Mouse (Mus musculus): ENCODE results near the gene Ugt1a9. TPM values are rescaled to one million over a fixed set of nuclear protein-coding genes. Genes with fewer than 3 reads are reported as not detected.

Ugt1a9 gene
- total and polyA plus RNA-seq, 3 experiments: 0.27 TPM; not detected in 2

DNA sequence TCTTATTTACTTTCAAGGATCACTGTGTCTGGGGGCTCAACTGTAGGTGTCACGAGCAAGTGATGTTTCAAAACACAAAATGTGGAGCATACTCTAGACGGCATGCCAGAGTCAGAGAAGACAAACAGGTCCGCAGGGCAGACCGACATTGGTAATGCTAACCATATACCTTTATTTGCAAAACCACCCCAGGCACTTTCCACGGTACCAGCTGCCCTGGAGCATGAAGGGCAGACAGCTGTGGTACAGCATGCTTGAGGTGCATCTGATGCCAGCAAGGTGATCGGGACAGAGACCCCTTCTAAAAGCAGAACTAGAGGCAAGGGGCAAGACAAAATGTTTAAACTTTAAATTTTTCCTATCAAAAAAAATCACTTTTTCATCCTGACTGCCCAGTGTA, 192.4 kb downstream of the Ugt1a9 start:
- ATAC-seq (ENCODE audit: extremely low read depth, insufficient number of reproducible peaks, low FRiP score, poor library complexity, severe bottlenecking): no peak
- Histone ChIP-seq H3K9me3 (replicated peaks) (no peaks in the 10 kb centered on the region), H3K27me3 (ENCODE audit: insufficient read depth, low read length) (no peaks in the 10 kb centered on the region), H3K4me3 (ENCODE audit: low read depth, low read length) (no peak overlapping the region), H3K4me1 (ENCODE audit: insufficient read depth, low read depth, low read length) (peaks cover 20% of the 10 kb centered on the region), H3K36me3 (replicated peaks) (peaks cover 90% of the 10 kb centered on the region)
- TF ChIP-seq TAL1 (conservative IDR thresholded peaks at IDR 0.05; ENCODE audit: low read depth, low read length): no peak
- no peak for TF ChIP-seq POLR2AphosphoS5 (IDR thresholded peaks at IDR 0.05; ENCODE audit: insufficient replicate concordance, low read depth, low read length)
- no peak for TF ChIP-seq GATA1 (IDR thresholded peaks at IDR 0.05; ENCODE audit: borderline replicate concordance, low read length)
- no peak for TF ChIP-seq GATA2 (IDR thresholded peaks at IDR 0.05; ENCODE audit: borderline replicate concordance, low read depth, low read length)
- no peak for TF ChIP-seq CTCF (IDR thresholded peaks at IDR 0.05; ENCODE audit: low read depth, low read length)
- no peak for DNase-seq (ENCODE audit: low spot score)

DNA sequence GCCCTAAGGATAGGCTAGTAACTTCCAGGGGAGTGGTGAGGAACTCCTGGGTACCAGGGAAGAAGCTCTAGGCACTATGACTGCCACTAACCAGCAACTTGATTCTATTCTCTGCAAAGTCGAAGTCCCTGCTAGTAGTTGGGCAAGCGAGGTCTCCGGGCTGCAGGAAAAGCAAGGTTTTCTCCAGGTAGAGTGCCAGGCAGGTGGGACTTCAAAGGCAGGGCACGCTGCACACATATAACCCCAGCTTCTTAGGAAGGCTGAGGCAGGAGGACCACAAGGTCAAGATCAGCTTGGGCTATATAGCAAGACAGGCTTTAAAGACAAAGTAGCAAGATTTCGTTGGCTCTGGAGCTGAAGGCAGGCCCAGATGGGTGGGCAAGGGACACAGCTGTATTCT, 193.2 kb downstream of the Ugt1a9 start:
- Histone ChIP-seq H3K4me3 (ENCODE audit: low read depth, low read length) (no peak overlapping the region), H3K9me3 (replicated peaks) (no peaks in the 10 kb centered on the region), H3K27me3 (ENCODE audit: insufficient read depth, low read length) (no peaks in the 10 kb centered on the region), H3K4me1 (ENCODE audit: insufficient read depth, low read depth, low read length) (peaks cover 22% of the 10 kb centered on the region), H3K36me3 (replicated peaks) (peaks cover 98% of the 10 kb centered on the region)
- TF ChIP-seq TAL1 (conservative IDR thresholded peaks at IDR 0.05; ENCODE audit: low read depth, low read length) (no peak), GATA1 (IDR thresholded peaks at IDR 0.05; ENCODE audit: borderline replicate concordance, low read length) (no peak)
- ATAC-seq (ENCODE audit: extremely low read depth, insufficient number of reproducible peaks, low FRiP score, poor library complexity, severe bottlenecking): no peak
- no peak for DNase-seq (ENCODE audit: low spot score)

DNA sequence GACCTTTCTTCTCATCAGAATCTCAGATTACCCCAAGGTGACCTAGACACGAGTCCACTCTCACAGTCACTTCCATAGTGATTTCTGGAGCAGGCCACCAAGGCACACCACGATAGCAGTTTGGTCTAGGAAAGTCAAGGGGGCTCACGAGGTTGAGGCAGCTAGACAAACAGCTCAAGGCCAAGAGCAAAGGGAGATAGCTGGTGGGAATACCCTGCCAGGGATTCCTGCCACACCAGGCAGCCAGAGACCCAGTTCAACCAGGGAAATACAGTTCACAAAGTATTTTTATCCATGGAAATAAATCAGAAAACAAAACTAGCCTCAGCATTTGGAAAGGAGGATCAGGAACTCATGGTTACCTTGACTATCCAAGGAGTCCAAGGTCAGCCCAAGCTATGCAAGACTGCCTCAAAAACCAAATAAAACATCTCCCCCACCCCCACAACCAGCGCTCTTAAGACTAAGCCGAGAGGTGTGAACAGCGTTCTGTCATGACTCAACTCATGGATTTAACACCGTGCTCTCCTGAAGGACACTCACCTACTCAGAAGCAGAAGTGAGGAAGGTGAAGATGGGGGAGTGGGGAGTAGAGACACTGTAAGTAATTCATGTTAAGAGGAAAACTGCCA, 193.8 kb downstream of the Ugt1a9 start:
- H3K36me3 ChIP-seq (replicated peaks): peaks cover 100% of the 10 kb centered on the region
- no peak overlapping the region for H3K4me3 ChIP-seq (ENCODE audit: low read depth, low read length)
- H3K27me3 ChIP-seq (ENCODE audit: insufficient read depth, low read length): no peaks in the 10 kb centered on the region
- H3K9me3 ChIP-seq (replicated peaks): no peaks in the 10 kb centered on the region
- no peak for TF ChIP-seq GATA1 (IDR thresholded peaks at IDR 0.05; ENCODE audit: borderline replicate concordance, low read length)
- TF ChIP-seq GATA2 (IDR thresholded peaks at IDR 0.05; ENCODE audit: borderline replicate concordance, low read depth, low read length): no peak
- no peak for TF ChIP-seq TAL1 (conservative IDR thresholded peaks at IDR 0.05; ENCODE audit: low read depth, low read length)
- TF ChIP-seq CTCF (IDR thresholded peaks at IDR 0.05; ENCODE audit: low read depth, low read length): no peak
- TF ChIP-seq POLR2AphosphoS5 (IDR thresholded peaks at IDR 0.05; ENCODE audit: insufficient replicate concordance, low read depth, low read length): no peak
- ATAC-seq (ENCODE audit: extremely low read depth, insufficient number of reproducible peaks, low FRiP score, poor library complexity, severe bottlenecking): no peak
- no peak for DNase-seq (ENCODE audit: low spot score)
- H3K4me1 ChIP-seq (ENCODE audit: insufficient read depth, low read depth, low read length): peaks cover 24% of the 10 kb centered on the region

DNA sequence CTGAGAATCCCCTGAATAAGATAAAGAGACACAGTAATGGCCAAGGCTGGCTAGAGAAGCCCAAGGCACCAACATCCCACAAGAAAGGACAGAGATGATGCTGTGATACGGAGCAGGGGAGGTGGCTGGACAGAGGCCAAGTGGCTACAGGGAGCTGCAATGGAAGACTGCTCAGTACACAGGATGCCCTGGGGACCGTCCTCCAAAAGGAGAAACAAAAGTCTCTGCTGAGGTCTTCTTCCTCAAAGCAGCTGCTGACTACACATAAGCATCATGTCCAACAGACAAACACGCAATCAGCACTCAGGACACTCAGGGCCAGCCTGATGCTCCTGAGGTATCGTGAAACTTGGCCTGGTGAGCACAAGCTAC, 194.3 kb downstream of the Ugt1a9 start:
- Histone ChIP-seq H3K9me3 (replicated peaks) (no peaks in the 10 kb centered on the region), H3K27me3 (ENCODE audit: insufficient read depth, low read length) (no peaks in the 10 kb centered on the region), H3K4me1 (ENCODE audit: insufficient read depth, low read depth, low read length) (peaks cover 25% of the 10 kb centered on the region), H3K4me3 (ENCODE audit: low read depth, low read length) (no peak overlapping the region), H3K36me3 (replicated peaks) (peaks cover 100% of the 10 kb centered on the region)
- ATAC-seq (ENCODE audit: extremely low read depth, insufficient number of reproducible peaks, low FRiP score, poor library complexity, severe bottlenecking): no peak
- DNase-seq (ENCODE audit: low spot score): no peak
- TF ChIP-seq GATA1 (IDR thresholded peaks at IDR 0.05; ENCODE audit: borderline replicate concordance, low read length): no peak
- TF ChIP-seq CTCF (IDR thresholded peaks at IDR 0.05; ENCODE audit: low read depth, low read length): no peak
- no peak for TF ChIP-seq TAL1 (conservative IDR thresholded peaks at IDR 0.05; ENCODE audit: low read depth, low read length)
- TF ChIP-seq POLR2AphosphoS5 (IDR thresholded peaks at IDR 0.05; ENCODE audit: insufficient replicate concordance, low read depth, low read length): no peak
- TF ChIP-seq GATA2 (IDR thresholded peaks at IDR 0.05; ENCODE audit: borderline replicate concordance, low read depth, low read length): no peak

DNA sequence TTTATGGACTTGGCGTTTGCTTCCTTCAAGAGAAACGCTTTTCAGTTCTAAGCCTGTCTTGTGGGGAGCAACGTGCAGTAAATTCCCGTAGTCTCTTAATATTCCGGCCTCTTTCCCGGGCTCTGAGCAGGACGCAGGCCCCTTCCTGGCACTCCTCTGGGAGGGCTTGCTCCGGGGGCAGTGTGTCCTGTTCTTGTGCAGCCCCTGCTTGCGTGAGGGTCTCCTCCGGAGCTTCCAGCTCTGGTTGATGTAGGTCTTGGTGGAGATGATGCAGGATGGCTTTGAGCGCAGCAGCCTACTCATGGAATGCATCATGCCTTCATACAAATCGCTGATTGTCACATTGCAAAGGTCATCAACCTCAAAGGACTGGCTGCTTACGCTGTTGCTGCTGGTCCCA, 195.5 kb downstream of the Ugt1a9 start:
- Histone ChIP-seq H3K27me3 (ENCODE audit: insufficient read depth, low read length) (no peaks in the 10 kb centered on the region), H3K9me3 (replicated peaks) (no peaks in the 10 kb centered on the region), H3K4me3 (ENCODE audit: low read depth, low read length) (no peak overlapping the region), H3K36me3 (replicated peaks) (peaks cover 97% of the 10 kb centered on the region), H3K4me1 (ENCODE audit: insufficient read depth, low read depth, low read length) (peaks cover 25% of the 10 kb centered on the region)
- ATAC-seq (ENCODE audit: extremely low read depth, insufficient number of reproducible peaks, low FRiP score, poor library complexity, severe bottlenecking): no peak
- TF ChIP-seq TAL1 (conservative IDR thresholded peaks at IDR 0.05; ENCODE audit: low read depth, low read length) (no peak), POLR2AphosphoS5 (IDR thresholded peaks at IDR 0.05; ENCODE audit: insufficient replicate concordance, low read depth, low read length) (peak; percentile 61; the same call in 1 of the 2 replicates), CTCF (IDR thresholded peaks at IDR 0.05; ENCODE audit: low read depth, low read length) (0 out of 2 replicates have a peak, but pooled peaks have one; percentile 7), GATA1 (IDR thresholded peaks at IDR 0.05; ENCODE audit: borderline replicate concordance, low read length) (no peak), GATA2 (IDR thresholded peaks at IDR 0.05; ENCODE audit: borderline replicate concordance, low read depth, low read length) (no peak)
- no peak for DNase-seq (ENCODE audit: low spot score)

DNA sequence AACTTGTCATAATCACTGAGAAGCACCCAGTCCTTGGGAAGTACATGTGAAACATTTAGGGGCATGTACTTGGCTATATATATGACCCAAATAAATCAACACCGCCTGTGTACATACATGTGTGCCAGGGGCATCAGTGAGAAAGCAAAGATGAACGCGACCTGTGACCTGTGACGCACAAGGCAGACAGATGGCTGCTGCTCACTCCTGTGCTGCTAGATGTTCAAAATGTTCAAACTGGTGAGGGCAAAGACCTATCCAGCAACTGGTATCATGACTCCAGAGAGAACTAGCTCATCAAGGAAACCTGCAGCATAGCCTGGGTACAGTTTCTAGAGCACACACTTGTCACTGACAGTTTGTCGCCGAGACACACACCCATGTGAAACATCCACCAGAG, 196.9 kb downstream of the Ugt1a9 start:
- no peak overlapping the region for H3K4me3 ChIP-seq (ENCODE audit: low read depth, low read length)
- no peak for DNase-seq (ENCODE audit: low spot score)
- no peaks in the 10 kb centered on the region for H3K27me3 ChIP-seq (ENCODE audit: insufficient read depth, low read length)
- peaks cover 17% of the 10 kb centered on the region; the same call in 1 of the 2 replicates for H3K4me1 ChIP-seq (ENCODE audit: insufficient read depth, low read depth, low read length)
- peaks cover 97% of the 10 kb centered on the region for H3K36me3 ChIP-seq (replicated peaks)
- TF ChIP-seq GATA2 (IDR thresholded peaks at IDR 0.05; ENCODE audit: borderline replicate concordance, low read depth, low read length) (no peak), POLR2AphosphoS5 (IDR thresholded peaks at IDR 0.05; ENCODE audit: insufficient replicate concordance, low read depth, low read length) (peak; percentile 29)
- no peak for ATAC-seq (ENCODE audit: extremely low read depth, insufficient number of reproducible peaks, low FRiP score, poor library complexity, severe bottlenecking)
- no peaks in the 10 kb centered on the region; the same call in 1 of the 2 replicates for H3K9me3 ChIP-seq (replicated peaks)
